Mouse (Mus musculus) activated CD4-positive, CD25-positive, alpha-beta regulatory T cell, adult 9 weeks (primary cell): Measurements from ENCODE around the gene Gpsm2. TPM values are rescaled to one million over a fixed set of nuclear protein-coding genes. Genes with fewer than 3 reads are reported as not detected.

Experiments
- polyA plus RNA-seq: library from polyadenylated mRNA; unstranded; fragments of 100-300 nt; shearing (Covaris generic); gene quantifications from one replicate; pipeline ENCODE4 v1.2.1, GENCODE M21; 2017

The Gpsm2 gene
- polyA plus RNA-seq, result 3.7 TPM

GRCm38 (mm10) chr3:108722036-108722872 lies at the start of gene Gpsm2:
TSS of gene Gpsm2 (minus strand) at chr3:108722309.

GRCm38 (mm10) chr3:108739045-108739708 lies 17.1 kb upstream of the Gpsm2 start, which contains the start of gene Aknad1:
TSS of gene Aknad1 (plus strand) at chr3:108739658.

DNA sequence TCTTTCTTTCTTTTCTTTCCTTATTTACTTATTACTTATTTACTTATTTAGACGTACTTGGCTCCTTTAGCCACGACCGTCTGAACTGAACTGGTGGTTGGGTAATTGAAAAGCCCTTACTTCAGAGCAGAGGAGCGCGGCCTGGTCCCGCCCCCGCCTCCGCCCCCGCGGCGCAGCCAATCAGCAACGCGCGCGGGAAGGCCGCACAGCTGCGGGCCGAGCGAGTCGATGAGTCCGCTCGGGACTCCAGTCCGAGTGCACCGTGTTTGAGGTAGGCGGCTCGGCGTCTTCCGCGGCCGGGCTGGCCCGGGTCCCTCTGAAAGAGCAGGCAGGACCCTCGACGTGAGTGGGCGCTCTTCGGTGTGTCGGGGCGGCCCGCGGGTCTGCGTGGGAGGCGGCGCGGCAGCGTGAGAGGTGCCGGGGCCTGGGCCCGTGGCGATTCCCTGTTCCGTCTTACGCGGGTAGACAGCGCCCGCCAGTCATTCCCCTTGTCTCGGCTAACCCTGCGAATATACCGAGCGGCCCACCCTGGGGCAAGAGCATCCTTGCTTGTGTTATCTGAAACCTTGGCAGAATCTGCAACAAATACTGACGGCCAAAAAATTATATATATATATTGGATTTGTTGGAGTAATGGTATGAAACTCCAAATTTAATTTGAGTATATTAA lies 68.3 kb downstream of the Gpsm2 start, which contains the start of gene Clcc1:
Gene Clcc1 (plus strand): TSS at position 204 of the 670 bp plus-strand sequence.

Other genes starting within 250 kb of the Gpsm2 start
- gene 1700013F07Rik, start 188.2 kb downstream of the Gpsm2 start, polyA plus RNA-seq, result 0.37 TPM
- gene 5330417C22Rik, start 185.8 kb downstream of the Gpsm2 start, polyA plus RNA-seq, result 0.97 TPM
- gene Tmem167b, start 159.8 kb downstream of the Gpsm2 start, polyA plus RNA-seq, result 34.3 TPM
- 30.2 TPM for gene Taf13, start 150.6 kb downstream of the Gpsm2 start, polyA plus RNA-seq
- gene Wdr47, start 131.0 kb downstream of the Gpsm2 start, polyA plus RNA-seq, result 14.4 TPM
- 71.2 TPM for gene Clcc1, start 68.4 kb downstream of the Gpsm2 start, polyA plus RNA-seq
- gene Aknad1, start 17.3 kb upstream of the Gpsm2 start, polyA plus RNA-seq, result not detected
- 68.8 TPM for gene Stxbp3, start 118.2 kb upstream of the Gpsm2 start, polyA plus RNA-seq
- 0.33 TPM for gene Fndc7, start 167.7 kb upstream of the Gpsm2 start, polyA plus RNA-seq
- 76.4 TPM for gene Prpf38b, start 189.4 kb upstream of the Gpsm2 start, polyA plus RNA-seq
- 0.15 TPM for gene Henmt1, start 217.6 kb upstream of the Gpsm2 start, polyA plus RNA-seq
- gene Gm9857, start 218.1 kb upstream of the Gpsm2 start, polyA plus RNA-seq, result not detected